Mouse (Mus musculus) gastrocnemius, postnatal 4 days (tissue): ENCODE data around the gene Clec2g. TPM values are rescaled to one million over a fixed set of nuclear protein-coding genes. Genes with fewer than 3 reads are reported as not detected.
"Not testable (repeated sequence)": the region's sequence is repeated elsewhere in the genome, so short reads cannot be mapped to it uniquely, and the experiment has no call there.

Source experiments
- DNase-seq, 2 experiments: peaks; one replicate each; pipeline ENCODE4 v3.0.0; 2021 to 2022; ENCODE audit warnings: low spot score in 2 of 2, mixed read lengths in 2 of 2
- long read RNA-seq, 2 experiments: library from polyadenylated mRNA; stranded (forward); transcript quantifications; one replicate each; pipeline ENCODE4 v2.0.0; 2021
- total RNA-seq, 2 experiments: library from RNA; stranded (reverse); gene quantifications; 2 replicates each; pipeline ENCODE4 v1.2.3; 2021

Clec2g gene
- 1 to 10 TPM; 1.8 to 4.1 TPM for total RNA-seq
- long read RNA-seq, experiment 1 = 0 reads
- long read RNA-seq, experiment 2 = 0 reads

GRCm38 (mm10) chr6:128934081-128934480, at the start of gene Clec2g:
Gene Clec2g (plus strand): TSS chr6:128934381.
- DNase-seq = not testable (repeated sequence)

GRCm38 (mm10) chr6:128887091-128887790, 46.9 kb upstream of the Clec2g start, which contains the start of gene Clec2i:
Gene Clec2i (plus strand): TSS chr6:128887588.
- not testable (repeated sequence) for DNase-seq

- DNase-seq = no peak
Measured at GRCm38 (mm10) chr6:128888834-128889233, 45.3 kb upstream of the Clec2g start.

GRCm38 (mm10) chr6:128890948-128891355, 43.2 kb upstream of the Clec2g start, which contains the start of gene BC035044:
Gene BC035044 (minus strand): TSS chr6:128891126.
- DNase-seq = no peak

GRCm38 (mm10) chr6:128895404-128896001, 38.7 kb upstream of the Clec2g start:
- no peak for DNase-seq

GRCm38 (mm10) chr6:128900044-128900443, 34.1 kb upstream of the Clec2g start:
- DNase-seq = no peak

- not testable (repeated sequence) for DNase-seq
Measured at GRCm38 (mm10) chr6:128900796-128901552, 33.2 kb upstream of the Clec2g start.

GRCm38 (mm10) chr6:128913598-128914254, 20.5 kb upstream of the Clec2g start:
- no peak for DNase-seq

GRCm38 (mm10) chr6:128917322-128917721, 16.9 kb upstream of the Clec2g start:
- DNase-seq = no peak

- no peak for DNase-seq
Measured at GRCm38 (mm10) chr6:128933050-128933449, 1.1 kb upstream of the Clec2g start.

GRCm38 (mm10) chr6:128935889-128936665, 1.9 kb downstream of the Clec2g start:
- DNase-seq = not testable (repeated sequence)

GRCm38 (mm10) chr6:128941646-128942421, 7.7 kb downstream of the Clec2g start:
- no peak for DNase-seq

- DNase-seq = no peak
Measured at GRCm38 (mm10) chr6:128945564-128945963, 11.4 kb downstream of the Clec2g start.

- no peak for DNase-seq
Measured at GRCm38 (mm10) chr6:128961110-128961509, 26.9 kb downstream of the Clec2g start.

- DNase-seq = not testable (repeated sequence)
Measured at GRCm38 (mm10) chr6:128962108-128962507, 27.9 kb downstream of the Clec2g start.

- DNase-seq = no peak
Measured at GRCm38 (mm10) chr6:128964519-128964918, 30.3 kb downstream of the Clec2g start.

GRCm38 (mm10) chr6:128968463-128968862, 34.3 kb downstream of the Clec2g start:
- DNase-seq = no peak

GRCm38 (mm10) chr6:128969741-128970140, 35.6 kb downstream of the Clec2g start:
- no peak for DNase-seq
